Mouse (Mus musculus) right cerebral cortex, postnatal 36 days (tissue): ENCODE data around the gene Rad50.

ENCODE experiments used
- DNase-seq, 2 experiments: peaks; one replicate each; pipeline ENCODE4 v3.0.0; 2022; ENCODE audit warnings: low spot score in 2 of 2, mixed read lengths in 1 of 2

Gene Rad50

GRCm38 (mm10) chr11:53706934-53707717, at the start of gene Rad50:
TSS of gene Rad50 (minus strand) at chr11:53707319.
- DNase-seq: peak; percentile 88 to 90

GRCm38 (mm10) chr11:53755011-53755595, 48.0 kb upstream of the Rad50 start:
- DNase-seq: no peak

GRCm38 (mm10) chr11:53749716-53750352, 42.7 kb upstream of the Rad50 start:
- DNase-seq: no peak

GRCm38 (mm10) chr11:53749306-53749705, 42.2 kb upstream of the Rad50 start:
- DNase-seq: no peak

GRCm38 (mm10) chr11:53748614-53749013, 41.5 kb upstream of the Rad50 start:
- DNase-seq: no peak

GRCm38 (mm10) chr11:53747985-53748384, 40.9 kb upstream of the Rad50 start:
- DNase-seq: no peak

GRCm38 (mm10) chr11:53745260-53745659, 38.1 kb upstream of the Rad50 start:
- DNase-seq: no peak

- no peak for DNase-seq
Measured at GRCm38 (mm10) chr11:53742353-53742752, 35.2 kb upstream of the Rad50 start.

GRCm38 (mm10) chr11:53737573-53737946, 30.4 kb upstream of the Rad50 start:
- peak in 1 of 2 experiments; percentile 36 for DNase-seq

- DNase-seq: peak; percentile 56 to 71
Measured at GRCm38 (mm10) chr11:53736771-53737572, 29.9 kb upstream of the Rad50 start.

GRCm38 (mm10) chr11:53735682-53736245, 28.6 kb upstream of the Rad50 start:
- peak; percentile 25 to 31 for DNase-seq

- no peak for DNase-seq
Measured at GRCm38 (mm10) chr11:53734970-53735681, 28.0 kb upstream of the Rad50 start.

- no peak for DNase-seq
Measured at GRCm38 (mm10) chr11:53734431-53734830, 27.3 kb upstream of the Rad50 start.

GRCm38 (mm10) chr11:53733824-53734223, 26.7 kb upstream of the Rad50 start:
- no peak for DNase-seq

- DNase-seq: no peak
Measured at GRCm38 (mm10) chr11:53732244-53732643, 25.1 kb upstream of the Rad50 start.

GRCm38 (mm10) chr11:53731457-53731856, 24.3 kb upstream of the Rad50 start:
- no peak for DNase-seq

GRCm38 (mm10) chr11:53720715-53721114, 13.6 kb upstream of the Rad50 start, which contains the start of gene Il5:
TSS of gene Il5 (plus strand) at chr11:53720794.
- no peak for DNase-seq

- DNase-seq: no peak
Measured at GRCm38 (mm10) chr11:53719701-53720100, 12.6 kb upstream of the Rad50 start.

- no peak for DNase-seq
Measured at GRCm38 (mm10) chr11:53707718-53708009, 545 bp upstream of the Rad50 start.

GRCm38 (mm10) chr11:53706236-53706933, 734 bp downstream of the Rad50 start:
- peak; percentile 1 to 19 for DNase-seq

GRCm38 (mm10) chr11:53699351-53699750, 7.8 kb downstream of the Rad50 start:
- no peak for DNase-seq
